Mouse (Mus musculus) thymus, postnatal 10 days (tissue): ENCODE results near the gene Tsc22d2.
A peak's percentile ranks its signal among the peaks of the same experiment; 100 is the strongest.

Experiments
- DNase-seq, 2 experiments: peaks; one replicate each; pipeline ENCODE4 v3.0.0; 2021; ENCODE audit warnings: low spot score in 2 of 2

Tsc22d2 gene

DNA sequence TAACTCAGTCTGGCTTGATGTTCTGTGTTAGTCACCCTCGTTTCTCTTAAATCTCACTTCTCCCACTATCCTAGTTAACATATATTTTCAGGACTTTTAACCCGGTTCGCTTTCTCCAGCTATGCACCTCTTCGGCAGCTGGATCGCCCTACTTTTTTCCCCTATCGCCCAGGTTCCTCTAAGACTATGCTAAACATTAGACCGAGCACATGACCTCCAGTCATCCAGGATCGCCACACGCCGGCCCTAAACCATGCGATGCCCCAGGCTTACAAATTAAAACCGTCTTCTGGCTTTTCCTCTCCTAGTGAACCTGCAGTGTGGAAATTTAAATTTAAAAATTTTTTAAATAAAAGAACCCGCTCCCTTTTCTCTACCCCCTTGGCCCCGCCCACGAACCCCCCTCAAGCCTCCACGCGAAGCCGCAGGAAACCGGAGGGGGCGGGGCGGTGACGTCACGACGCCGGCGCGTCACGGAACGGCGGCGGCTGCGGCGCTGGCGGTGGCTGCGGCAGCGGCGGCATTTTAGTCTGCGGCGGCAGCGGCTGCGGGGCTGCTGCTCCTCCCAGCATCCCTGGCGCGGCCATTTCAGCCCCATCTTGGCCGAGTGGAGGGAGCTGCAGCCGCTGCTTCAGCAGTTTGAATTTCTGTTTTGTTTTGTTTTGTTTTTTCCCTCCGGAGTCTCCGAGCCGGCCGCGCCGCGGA is at the start of gene Tsc22d2:
Gene Tsc22d2 (plus strand): TSS at position 482 of the 705 bp plus-strand sequence.
- DNase-seq, result peak; percentile 94 to 99

- DNase-seq, result no peak
These were observed 47.8 kb upstream of the Tsc22d2 start for GRCm38 (mm10) chr3:58366756-58367155.

GRCm38 (mm10) chr3:58370811-58371210 is 43.7 kb upstream of the Tsc22d2 start:
- no peak for DNase-seq

- DNase-seq, result no peak
These were observed 42.2 kb upstream of the Tsc22d2 start for GRCm38 (mm10) chr3:58372066-58372904.

DNA sequence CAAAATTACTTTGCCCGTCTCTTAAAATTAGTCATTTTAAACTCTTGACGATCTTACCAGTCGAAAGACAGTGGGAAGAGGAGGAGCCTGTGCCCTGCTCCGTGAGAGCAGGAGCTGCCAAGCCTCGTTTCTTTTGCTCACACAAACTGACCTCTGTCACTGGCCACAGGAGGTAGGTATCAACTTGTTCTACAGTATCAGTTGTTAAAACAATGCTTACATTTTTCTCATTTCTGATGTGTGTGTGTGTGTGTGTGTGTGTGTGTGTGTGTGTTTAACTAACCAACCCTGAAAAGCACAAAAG is 41.7 kb upstream of the Tsc22d2 start:
- no peak for DNase-seq

- DNase-seq, result no peak
These were observed 40.2 kb upstream of the Tsc22d2 start for GRCm38 (mm10) chr3:58374281-58374680.

DNA sequence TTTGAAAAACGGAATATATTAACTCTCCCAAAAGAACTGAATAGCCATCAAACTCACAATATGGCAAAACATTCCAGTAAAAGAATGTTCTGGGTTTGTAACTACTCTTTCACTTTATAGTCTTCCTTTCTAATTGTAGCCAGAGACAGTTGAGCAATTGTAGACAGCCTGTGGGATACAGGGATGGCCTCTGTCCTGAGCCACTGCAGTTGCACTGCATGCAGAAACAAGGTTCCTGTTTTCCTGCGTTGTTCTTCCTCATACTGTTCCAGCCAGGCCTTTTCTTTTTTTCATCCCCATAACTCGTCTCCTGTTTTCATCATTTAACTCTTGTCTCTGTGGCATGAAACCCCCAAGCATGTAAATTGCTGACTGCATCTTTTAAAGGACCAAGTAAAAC is 37.8 kb upstream of the Tsc22d2 start:
- no peak for DNase-seq

- DNase-seq, result no peak
These were observed 36.9 kb upstream of the Tsc22d2 start for GRCm38 (mm10) chr3:58377589-58378134.

- no peak for DNase-seq
These were observed 31.8 kb upstream of the Tsc22d2 start for GRCm38 (mm10) chr3:58382676-58383075.

- DNase-seq, result no peak
These were observed 29.5 kb upstream of the Tsc22d2 start for GRCm38 (mm10) chr3:58385060-58385459.

- no peak for DNase-seq
These were observed 25.8 kb upstream of the Tsc22d2 start for GRCm38 (mm10) chr3:58388731-58389130.

GRCm38 (mm10) chr3:58398541-58398940 is 16.0 kb upstream of the Tsc22d2 start:
- DNase-seq, result no peak

DNA sequence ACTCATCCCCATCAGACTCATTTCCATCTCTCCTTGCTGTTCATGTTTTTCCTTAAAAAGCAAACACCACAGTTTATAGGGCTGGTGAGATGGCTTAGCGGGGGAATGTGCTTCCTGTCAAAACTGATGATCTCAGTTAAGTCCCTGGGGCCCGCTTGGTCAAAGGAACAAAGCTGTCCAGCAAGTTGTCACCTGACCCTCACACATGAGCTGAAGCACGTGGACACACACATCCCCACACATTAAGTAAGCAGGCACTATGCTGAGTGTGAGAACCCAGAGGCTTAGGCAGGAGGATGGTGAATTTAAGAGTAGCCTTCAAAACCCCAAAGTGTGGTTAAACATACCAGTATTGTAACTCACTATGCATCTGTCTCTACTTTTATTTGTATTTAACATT is 14.6 kb upstream of the Tsc22d2 start:
- no peak for DNase-seq

- DNase-seq, result no peak
These were observed 2.8 kb upstream of the Tsc22d2 start for GRCm38 (mm10) chr3:58411669-58412068.

GRCm38 (mm10) chr3:58413671-58414070 is 844 bp upstream of the Tsc22d2 start:
- no peak for DNase-seq

GRCm38 (mm10) chr3:58414986-58415883 is 720 bp downstream of the Tsc22d2 start:
- DNase-seq, result peak; percentile 30 to 48

- peak; percentile 67 to 70 for DNase-seq
These were observed 1.6 kb downstream of the Tsc22d2 start for GRCm38 (mm10) chr3:58415884-58416725.

DNA sequence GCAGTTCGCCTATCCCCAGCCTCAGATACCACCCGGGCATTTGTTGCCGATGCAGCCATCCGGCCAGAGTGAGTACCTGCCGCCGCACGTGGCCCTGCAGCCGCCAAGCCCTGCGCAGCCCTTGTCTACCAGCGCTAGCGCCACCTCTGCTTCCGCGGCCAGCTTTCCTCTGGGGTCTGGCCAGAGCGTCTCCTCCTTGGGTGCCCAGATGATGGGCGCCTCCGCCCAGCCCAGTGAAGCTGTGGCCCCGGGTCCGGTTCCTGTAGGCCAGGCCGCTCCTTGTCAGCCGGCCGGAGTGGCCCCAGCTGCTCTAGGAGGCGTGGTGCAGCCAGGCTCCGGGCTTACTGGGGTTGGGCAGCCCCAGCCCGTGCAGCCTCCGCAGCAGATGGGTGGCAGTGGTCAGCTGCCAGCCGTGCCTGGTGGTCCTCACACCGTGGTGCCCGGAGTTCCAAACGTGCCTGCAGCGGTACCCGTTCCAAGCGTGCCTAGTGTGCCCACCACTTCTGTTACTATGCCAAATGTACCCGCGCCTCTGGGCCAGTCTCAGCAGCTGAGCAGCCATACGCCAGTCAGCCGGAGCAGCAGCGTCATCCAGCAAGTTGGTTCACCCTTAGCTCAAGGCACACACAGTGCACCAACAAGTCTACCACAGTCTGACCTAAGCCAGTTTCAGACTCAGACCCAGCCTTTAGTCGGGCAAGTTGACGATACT is 2.4 kb downstream of the Tsc22d2 start:
- DNase-seq, result peak in 1 of 2 experiments; percentile 43

DNA sequence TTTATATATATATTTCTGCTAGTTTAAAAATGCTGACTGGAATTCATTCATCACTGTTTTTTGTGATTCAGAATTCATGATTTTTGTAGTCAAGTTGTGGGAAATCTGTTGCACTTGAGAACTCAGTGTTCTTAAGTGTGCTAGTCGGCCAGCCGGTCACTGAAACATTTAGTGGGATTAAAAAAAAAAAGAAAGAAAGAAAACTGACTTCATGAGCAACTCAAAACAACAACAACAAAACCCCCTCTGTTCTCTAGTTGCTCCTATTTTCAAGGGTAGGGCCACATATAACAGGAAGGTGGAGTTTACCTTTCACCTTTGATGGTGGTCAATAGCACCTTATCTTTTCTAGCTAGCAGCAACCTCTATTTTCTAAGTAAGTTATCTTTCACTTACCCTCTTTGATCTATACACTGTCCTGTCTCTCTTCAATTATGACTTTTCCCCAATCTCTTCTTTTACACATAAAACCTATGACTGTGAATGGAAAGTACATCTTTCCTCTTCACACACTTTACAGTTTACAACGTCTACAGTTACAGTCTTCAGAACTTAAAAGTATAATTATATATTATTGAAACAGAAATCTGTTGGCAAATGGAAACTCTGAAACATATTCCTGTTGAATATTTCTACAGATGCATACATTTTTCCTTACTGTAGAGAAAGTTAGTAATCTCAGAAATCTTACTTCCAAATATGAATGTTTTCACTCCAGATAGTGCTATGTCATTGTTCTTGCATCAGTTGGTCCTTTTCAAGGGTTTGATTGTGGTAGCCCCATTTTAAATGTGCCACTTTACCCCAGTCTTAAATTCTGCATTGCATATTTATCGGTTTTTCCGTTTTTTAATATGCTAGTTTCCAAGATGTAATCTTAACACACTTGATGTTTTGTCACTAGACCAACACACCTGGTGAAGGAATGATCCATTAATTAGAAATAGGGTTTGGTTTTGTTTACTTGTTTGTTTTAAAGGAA is 4.5 kb downstream of the Tsc22d2 start:
- DNase-seq, result no peak
